In genomic region chr12:106277886-106278285, GRCm38 (mm10) we compare ENCODE assay signal across 19 mouse cellular contexts.
DNase-seq lines count a peak whose midpoint lies in the region; ATAC-seq and TF ChIP-seq lines count a peak whose summit lies in the region.
"Had no signal": no experiment of that assay in that cellular context is flagged by ENCODE, and none has a peak within 500 bp of the region (broad histone marks: within the 10 kb centered on the region; RNA-seq: fewer than 3 reads in every experiment).

No protein-coding gene starts in this region.

- TF ChIP-seq CTCF in gastrocnemius, adult 2 months (IDR thresholded peaks at IDR 0.05), result no peak

- peak; percentile 63 for DNase-seq in gastrocnemius, adult 2 months
- DNase-seq in gastrocnemius, postnatal 4 days (ENCODE audit: low spot score in 2 of 2), result no peak
- peak; percentile 27 for DNase-seq in heart, postnatal 4 days
- DNase-seq in right cerebral cortex, adult 2 months (ENCODE audit: low spot score in 2 of 2), result peak; percentile 39 to 43
- DNase-seq in right cerebral cortex, postnatal 25 days, result no peak
- DNase-seq: adrenal gland, postnatal 14 days; cerebellum, adult 2 months; cerebellum, postnatal 10 days; forebrain, postnatal 0 days; gastrocnemius, postnatal 25 days had no signal

- no peaks in the 10 kb centered on the region for H3K4me1 ChIP-seq in heart, embryonic 12.5 days (replicated peaks)
- H3K4me1 ChIP-seq: embryonic facial prominence, embryonic 10.5 days; hindbrain, embryonic 15.5 days had no signal

- H3K9ac ChIP-seq in heart, embryonic 12.5 days, result no peak overlapping the region
- H3K9ac ChIP-seq: forebrain, embryonic 13.5 days; forebrain, postnatal 0 days; hindbrain, embryonic 15.5 days had no signal

- no peaks in the 10 kb centered on the region for H3K9me3 ChIP-seq in heart, embryonic 12.5 days (replicated peaks)
- H3K9me3 ChIP-seq: embryonic facial prominence, embryonic 10.5 days; forebrain, embryonic 13.5 days; hindbrain, embryonic 15.5 days had no signal

- ATAC-seq in heart, embryonic 12.5 days (ENCODE audit: insufficient number of reproducible peaks, low FRiP score), result no peak
- ATAC-seq: activated CD4-positive, CD25-positive, alpha-beta regulatory T cell, adult 4 months; forebrain, embryonic 13.5 days; forebrain, postnatal 0 days; intestine, embryonic 16.5 days; Patski had no signal

- no peaks in the 10 kb centered on the region for H3K27me3 ChIP-seq in heart, embryonic 12.5 days (replicated peaks)
- H3K27me3 ChIP-seq: CH12.LX; forebrain, embryonic 13.5 days; hindbrain, embryonic 15.5 days; Patski had no signal

- intact Hi-C loops in gastrocnemius, adult 2 months (cut with DNase I), result no loop called here

- H3K27ac ChIP-seq in gastrocnemius, adult 2 months, result peak overlapping the region; percentile 62
- no peak overlapping the region for H3K27ac ChIP-seq in heart, embryonic 12.5 days (ENCODE audit: poor library complexity, severe bottlenecking)
- H3K27ac ChIP-seq: embryonic facial prominence, embryonic 10.5 days; forebrain, embryonic 13.5 days; heart, adult 2 months; hindbrain, embryonic 15.5 days had no signal

- WGBS in heart, embryonic 12.5 days, result 70% methylated on average over 14 of the region's 14 CpGs

- 0 out of 2 replicates have a peak overlapping the region, but pooled peaks have one; percentile 15 for H3K4me3 ChIP-seq in gastrocnemius, adult 2 months
- no peak overlapping the region for H3K4me3 ChIP-seq in heart, embryonic 12.5 days
- H3K4me3 ChIP-seq: embryonic facial prominence, embryonic 10.5 days; forebrain, embryonic 13.5 days; heart, adult 2 months; hindbrain, embryonic 15.5 days had no signal

- no peak overlapping the region for H3K4me2 ChIP-seq in heart, embryonic 12.5 days
- H3K4me2 ChIP-seq: forebrain, embryonic 13.5 days; hindbrain, embryonic 15.5 days had no signal

- no peaks in the 10 kb centered on the region for H3K36me3 ChIP-seq in heart, embryonic 12.5 days
- H3K36me3 ChIP-seq: embryonic facial prominence, embryonic 10.5 days; hindbrain, embryonic 15.5 days had no signal

Comparison
In these comparisons a context has a peak if more than half of its experiments do, and no peak if none do; other contexts are left out.
1. DNase-seq: peak in gastrocnemius, adult 2 months (single experiment), heart, postnatal 4 days (single experiment) and right cerebral cortex, adult 2 months (2 of 2); none in gastrocnemius, postnatal 4 days (0 of 2) and right cerebral cortex, postnatal 25 days (single experiment).